Mouse (Mus musculus): ENCODE measurements around the gene Dnaaf2.
"Not testable (repeated sequence)": the region's sequence is repeated elsewhere in the genome, so short reads cannot be mapped to it uniquely, and the experiment has no call there.

GRCm38 (mm10) chr12:69158765-69159577, 39.3 kb downstream of the Dnaaf2 start, which contains the start of gene Rps29:
- peak; percentile 82 for TF ChIP-seq POLR2A (IDR thresholded peaks at IDR 0.05; ENCODE audit: borderline replicate concordance, low read depth, low read length)
- not testable (repeated sequence) for TF ChIP-seq CTCF (IDR thresholded peaks at IDR 0.05; ENCODE audit: low read depth, low read length)

All from bone marrow macrophage, adult 2 months (primary cell).